Mouse (Mus musculus) myocyte (in vitro differentiated cells): ENCODE data around the gene Zfyve16.

Experiments used
- E2F4 ChIP-seq: IDR thresholded peaks from one replicate; pipeline ENCODE4 v1.6.1; 2011; ENCODE audit warnings: mild to moderate bottlenecking, control low read depth, moderate library complexity; ENCODE audit not compliant: insufficient read depth
- MAX ChIP-seq: IDR thresholded peaks from one replicate; pipeline ENCODE4 v1.6.1; 2011; ENCODE audit warnings: low read depth, mild to moderate bottlenecking, control low read depth
- MYOD1 ChIP-seq, 3 experiments: IDR thresholded peaks; one replicate each; pipeline ENCODE4 v1.6.1; 2011; ENCODE audit warnings: control low read depth in 2 of 3, low read depth in 2 of 3, mild to moderate bottlenecking in 2 of 3, moderate library complexity in 1 of 3; ENCODE audit not compliant: insufficient read length in 2 of 3, control insufficient read depth in 1 of 3
- POLR2A ChIP-seq: IDR thresholded peaks from one replicate; pipeline ENCODE4 v1.6.1; 2011; ENCODE audit warnings: low read depth, mild to moderate bottlenecking, control low read depth, moderate library complexity; ENCODE audit not compliant: insufficient read length
- POLR2AphosphoS2 ChIP-seq: IDR thresholded peaks from one replicate; pipeline ENCODE4 v1.6.1; 2011; ENCODE audit warnings: low read depth, control low read depth; ENCODE audit not compliant: insufficient read length
- SRF ChIP-seq: IDR thresholded peaks from one replicate; pipeline ENCODE4 v1.6.1; 2011; ENCODE audit warnings: low read depth; ENCODE audit not compliant: control insufficient read depth, insufficient read length
- TCF12 ChIP-seq: IDR thresholded peaks from one replicate; pipeline ENCODE4 v1.6.1; 2011; ENCODE audit warnings: mild to moderate bottlenecking, control low read depth; ENCODE audit not compliant: poor library complexity, insufficient read depth, severe bottlenecking

- TF ChIP-seq MAX: no peak
- TF ChIP-seq POLR2AphosphoS2: no peak
- TF ChIP-seq POLR2A: no peak
- TF ChIP-seq MYOD1 (IDR thresholded peaks at IDR 0.05; ENCODE audit: control insufficient read depth in 1 of 3, insufficient read length in 2 of 3, low read depth in 2 of 3): no peak
- no peak for TF ChIP-seq E2F4
- no peak for TF ChIP-seq SRF
- TF ChIP-seq TCF12: no peak
Observed at GRCm38 (mm10) chr13:92470151-92470550, 60.5 kb downstream of the Zfyve16 start.
